Mouse (Mus musculus): ENCODE results near the gene Gpr132. TPM values are rescaled to one million over a fixed set of nuclear protein-coding genes. Genes with fewer than 3 reads are reported as not detected.

Gpr132 gene
- polyA plus RNA-seq, 1 experiment from 2014 or later = 0.38 TPM

DNA sequence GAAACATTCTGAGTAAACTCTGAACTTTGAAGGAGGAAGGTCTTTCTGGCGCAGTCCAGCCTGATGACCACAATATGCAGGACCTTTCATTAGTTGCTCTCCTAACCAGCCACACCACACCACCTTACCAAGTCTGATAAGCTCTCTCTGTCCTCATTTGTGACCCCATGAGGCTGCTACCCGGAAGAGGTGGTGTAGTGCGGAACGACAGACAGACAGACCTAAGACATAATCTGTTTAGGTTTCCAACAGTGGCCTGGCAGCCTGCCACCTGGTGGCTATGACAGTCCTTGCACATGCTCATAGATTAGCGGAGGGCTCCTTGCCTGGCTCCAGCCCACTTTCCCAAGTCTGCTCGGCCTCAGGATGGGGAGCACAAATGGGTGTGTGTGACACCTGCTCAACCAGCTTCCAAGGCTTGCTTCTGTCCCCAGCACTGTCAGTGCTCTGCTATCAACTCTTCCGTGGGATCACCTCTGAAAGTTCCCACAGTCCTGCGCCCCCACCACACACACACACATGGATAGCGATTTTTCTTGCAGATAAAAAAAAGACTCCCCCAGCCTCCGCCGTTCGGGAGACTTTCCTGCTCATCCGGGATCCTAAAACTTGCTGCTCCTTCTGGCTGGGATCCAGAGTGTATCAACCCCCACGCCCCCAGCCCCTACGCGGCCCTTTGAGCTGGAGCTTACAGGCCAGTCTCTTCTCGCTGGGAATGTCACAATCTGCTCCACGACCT lies 5.6 kb upstream of the Gpr132 start:
- H3K9me3 ChIP-seq (replicated peaks; ENCODE audit: control insufficient read depth, low read length) = no peaks in the 10 kb centered on the region
- H3K36me3 ChIP-seq (ENCODE audit: control insufficient read depth, insufficient read depth) = no peaks in the 10 kb centered on the region
- H3K27ac ChIP-seq (ENCODE audit: low read length) = no peak overlapping the region
- H3K4me1 ChIP-seq (ENCODE audit: control insufficient read depth, low read depth, low read length) = peaks cover 15% of the 10 kb centered on the region
- ATAC-seq (ENCODE audit: low read depth) = no peak
- H3K4me2 ChIP-seq (ENCODE audit: low read depth, low read length) = no peak overlapping the region
- WGBS (ENCODE audit: insufficient replicate concordance) = 20% methylated on average over 18 of the region's 18 CpGs
- H3K27me3 ChIP-seq (ENCODE audit: control insufficient read depth, insufficient read depth, low read depth, low read length) = peaks cover 54% of the 10 kb centered on the region
- no peak overlapping the region for H3K4me3 ChIP-seq (ENCODE audit: low read depth, low read length)
- H3K9ac ChIP-seq (ENCODE audit: low read depth, low read length) = no peak overlapping the region

DNA sequence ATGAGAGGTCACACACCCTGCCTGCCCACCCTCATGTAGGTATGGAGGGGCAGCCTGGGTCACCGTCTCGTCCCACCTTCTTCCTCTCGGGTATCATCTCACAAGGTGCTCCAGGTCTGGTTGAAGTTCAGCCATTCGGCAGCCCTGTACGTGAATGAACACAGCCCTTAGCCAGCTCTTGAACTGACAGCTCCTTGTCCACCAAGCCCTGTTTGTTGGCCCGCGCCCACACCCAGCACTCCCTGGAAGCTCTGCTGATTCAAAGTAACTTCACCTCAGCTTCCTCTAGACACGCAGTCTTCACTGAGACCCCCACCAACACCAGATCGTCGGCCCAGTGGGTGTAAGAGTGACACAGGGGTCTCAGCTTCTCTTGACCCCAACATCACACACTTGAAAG lies 5.0 kb upstream of the Gpr132 start:
- Histone ChIP-seq H3K4me1 (ENCODE audit: control insufficient read depth, low read depth, low read length) (peaks cover 15% of the 10 kb centered on the region), H3K27me3 (ENCODE audit: control insufficient read depth, insufficient read depth, low read depth, low read length) (peaks cover 48% of the 10 kb centered on the region)

DNA sequence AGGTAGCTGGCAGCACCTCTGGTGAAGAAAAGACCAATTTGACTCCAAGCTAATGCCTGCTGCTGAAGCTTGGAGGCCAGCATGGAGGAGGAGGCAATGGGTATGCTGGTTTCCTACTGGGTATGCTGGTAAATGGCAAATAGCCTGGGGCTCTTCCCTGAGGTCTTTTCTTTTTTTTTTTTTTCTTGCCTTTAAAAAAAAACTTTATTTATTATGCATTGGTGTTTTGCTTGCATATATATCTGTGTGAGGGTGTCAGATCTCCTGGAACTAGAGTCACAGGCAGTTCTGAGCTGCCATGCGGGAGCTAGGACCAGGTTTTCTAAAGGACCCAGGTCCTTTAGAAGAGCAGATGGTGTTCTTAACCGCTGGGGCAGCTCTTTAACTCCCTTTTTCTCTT lies 3.2 kb upstream of the Gpr132 start:
- Histone ChIP-seq H3K9me3 (replicated peaks; ENCODE audit: control insufficient read depth, low read length) (no peaks in the 10 kb centered on the region), H3K4me2 (ENCODE audit: low read depth, low read length) (no peak overlapping the region), H3K36me3 (ENCODE audit: control insufficient read depth, insufficient read depth) (no peaks in the 10 kb centered on the region), H3K27me3 (ENCODE audit: control insufficient read depth, insufficient read depth, low read depth, low read length) (peaks cover 31% of the 10 kb centered on the region), H3K4me3 (ENCODE audit: low read depth, low read length) (no peak overlapping the region), H3K9ac (ENCODE audit: low read depth, low read length) (no peak overlapping the region), H3K27ac (ENCODE audit: low read length) (no peak overlapping the region), H3K4me1 (ENCODE audit: control insufficient read depth, low read depth, low read length) (peaks cover 4% of the 10 kb centered on the region)
- no peak for ATAC-seq (ENCODE audit: low read depth)
- WGBS (ENCODE audit: insufficient replicate concordance) = 63% methylated on average over 2 of the region's 2 CpGs

More for the DNA sequence above, 5.0 kb upstream of the Gpr132 start:
- Histone ChIP-seq H3K4me3 (ENCODE audit: low read depth, low read length) (no peak overlapping the region), H3K36me3 (ENCODE audit: control insufficient read depth, insufficient read depth) (no peaks in the 10 kb centered on the region), H3K4me2 (ENCODE audit: low read depth, low read length) (no peak overlapping the region), H3K9ac (ENCODE audit: low read depth, low read length) (no peak overlapping the region), H3K9me3 (replicated peaks; ENCODE audit: control insufficient read depth, low read length) (no peaks in the 10 kb centered on the region), H3K27ac (ENCODE audit: low read length) (no peak overlapping the region)
- 62% methylated on average over 10 of the region's 10 CpGs for WGBS (ENCODE audit: insufficient replicate concordance)
- no peak for ATAC-seq (ENCODE audit: low read depth)

DNA sequence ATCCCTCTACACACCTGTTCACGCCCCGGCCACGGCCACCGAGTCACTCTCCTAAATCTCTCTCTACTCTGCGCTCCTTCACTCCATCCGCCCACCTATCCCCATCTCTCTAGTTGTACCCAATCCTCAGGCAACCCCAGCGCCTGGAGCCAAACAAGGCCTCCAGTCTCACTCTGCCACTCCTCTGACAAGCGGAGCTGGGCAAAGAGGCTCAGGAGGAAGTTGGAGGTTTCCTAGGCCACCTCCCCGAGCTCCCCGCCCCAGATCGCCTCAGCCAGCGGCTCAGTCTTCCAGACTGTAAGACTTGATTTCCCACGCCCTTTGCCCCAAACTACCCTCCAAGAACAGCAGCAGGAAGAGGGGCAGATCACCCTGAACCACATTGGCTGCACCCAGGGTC lies 2.7 kb upstream of the Gpr132 start:
- no peak overlapping the region for H3K4me3 ChIP-seq (ENCODE audit: low read depth, low read length)
- H3K36me3 ChIP-seq (ENCODE audit: control insufficient read depth, insufficient read depth) = no peaks in the 10 kb centered on the region
- no peak for ATAC-seq (ENCODE audit: low read depth)
- no peaks in the 10 kb centered on the region; the same call in 1 of the 2 replicates for H3K4me1 ChIP-seq (ENCODE audit: control insufficient read depth, low read depth, low read length)
- peaks cover 26% of the 10 kb centered on the region for H3K27me3 ChIP-seq (ENCODE audit: control insufficient read depth, insufficient read depth, low read depth, low read length)
- H3K4me2 ChIP-seq (ENCODE audit: low read depth, low read length) = no peak overlapping the region
- WGBS (ENCODE audit: insufficient replicate concordance) = 26% methylated on average over 13 of the region's 13 CpGs
- no peak overlapping the region for H3K27ac ChIP-seq (ENCODE audit: low read length)
- H3K9ac ChIP-seq (ENCODE audit: low read depth, low read length) = no peak overlapping the region
- no peaks in the 10 kb centered on the region for H3K9me3 ChIP-seq (replicated peaks; ENCODE audit: control insufficient read depth, low read length)

DNA sequence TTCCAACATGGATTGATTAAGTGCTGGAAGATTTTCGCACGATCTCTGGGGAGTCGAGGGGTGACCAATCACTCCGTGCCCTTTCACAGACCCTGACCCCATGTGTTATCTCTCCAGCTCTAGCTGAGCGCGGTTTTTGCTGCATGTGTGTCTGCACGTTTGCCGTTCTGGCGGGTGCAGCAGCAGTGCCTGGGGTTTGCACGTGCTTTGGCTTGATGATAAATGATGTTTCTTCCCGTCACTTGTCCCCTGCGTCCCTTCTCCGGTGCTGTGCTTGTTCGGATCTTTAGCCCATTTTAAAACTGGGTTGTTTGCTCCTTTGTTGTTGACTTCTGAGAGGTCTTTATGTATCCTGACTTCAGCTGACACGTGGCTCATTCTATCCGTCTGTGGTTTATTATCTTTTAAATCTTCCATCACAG lies 1.8 kb upstream of the Gpr132 start:
- H3K27ac ChIP-seq (ENCODE audit: low read length) = no peak overlapping the region
- peaks cover 16% of the 10 kb centered on the region for H3K27me3 ChIP-seq (ENCODE audit: control insufficient read depth, insufficient read depth, low read depth, low read length)
- H3K9me3 ChIP-seq (replicated peaks; ENCODE audit: control insufficient read depth, low read length) = no peaks in the 10 kb centered on the region
- H3K4me3 ChIP-seq (ENCODE audit: low read depth, low read length) = no peak overlapping the region
- 5% methylated on average over 16 of the region's 16 CpGs for WGBS (ENCODE audit: insufficient replicate concordance)
- H3K36me3 ChIP-seq (ENCODE audit: control insufficient read depth, insufficient read depth) = no peaks in the 10 kb centered on the region
- no peak overlapping the region for H3K9ac ChIP-seq (ENCODE audit: low read depth, low read length)
- H3K4me1 ChIP-seq (ENCODE audit: control insufficient read depth, low read depth, low read length) = no peaks in the 10 kb centered on the region; the same call in 1 of the 2 replicates
- ATAC-seq (ENCODE audit: low read depth) = no peak
- H3K4me2 ChIP-seq (ENCODE audit: low read depth, low read length) = no peak overlapping the region

DNA sequence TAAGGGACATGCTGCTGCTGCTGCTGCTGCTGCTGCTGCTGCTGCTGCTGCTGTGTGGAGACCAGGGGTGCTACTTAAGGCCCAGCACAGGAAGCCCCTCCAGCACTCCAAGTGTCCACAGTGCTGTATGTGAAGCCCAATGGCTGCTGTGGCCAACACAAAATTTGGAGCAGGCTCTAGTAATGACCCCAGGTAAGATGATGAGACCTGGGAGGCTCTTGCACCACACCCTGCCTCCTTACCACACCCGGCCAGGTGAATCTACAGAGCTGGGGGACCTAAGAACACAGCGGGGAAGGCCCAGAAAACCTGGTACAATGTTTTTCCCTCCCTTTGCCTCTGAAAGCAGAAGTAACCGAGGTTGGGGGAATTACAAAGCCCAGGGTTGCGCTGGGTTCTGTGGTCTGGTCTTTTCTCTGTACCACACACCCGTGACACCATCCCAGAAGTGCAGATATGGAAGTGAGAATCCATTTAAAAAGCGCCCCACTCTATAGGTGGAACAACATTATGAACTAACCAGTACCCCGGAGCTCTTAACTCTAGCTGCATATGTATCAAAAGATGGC lies 838 bp downstream of the Gpr132 start:
- 39% methylated on average over 7 of the region's 7 CpGs for WGBS (ENCODE audit: insufficient replicate concordance)
- no peak for ATAC-seq (ENCODE audit: low read depth)
- no peak overlapping the region for H3K9ac ChIP-seq (ENCODE audit: low read depth, low read length)
- no peaks in the 10 kb centered on the region for H3K4me1 ChIP-seq (ENCODE audit: control insufficient read depth, low read depth, low read length)
- no peaks in the 10 kb centered on the region for H3K9me3 ChIP-seq (replicated peaks; ENCODE audit: control insufficient read depth, low read length)
- no peaks in the 10 kb centered on the region for H3K36me3 ChIP-seq (ENCODE audit: control insufficient read depth, insufficient read depth)
- no peak overlapping the region for H3K4me2 ChIP-seq (ENCODE audit: low read depth, low read length)
- no peak overlapping the region for H3K4me3 ChIP-seq (ENCODE audit: low read depth, low read length)
- H3K27me3 ChIP-seq (ENCODE audit: control insufficient read depth, insufficient read depth, low read depth, low read length) = peaks cover 4% of the 10 kb centered on the region; the same call in 1 of the 2 replicates
- H3K27ac ChIP-seq (ENCODE audit: low read length) = no peak overlapping the region

DNA sequence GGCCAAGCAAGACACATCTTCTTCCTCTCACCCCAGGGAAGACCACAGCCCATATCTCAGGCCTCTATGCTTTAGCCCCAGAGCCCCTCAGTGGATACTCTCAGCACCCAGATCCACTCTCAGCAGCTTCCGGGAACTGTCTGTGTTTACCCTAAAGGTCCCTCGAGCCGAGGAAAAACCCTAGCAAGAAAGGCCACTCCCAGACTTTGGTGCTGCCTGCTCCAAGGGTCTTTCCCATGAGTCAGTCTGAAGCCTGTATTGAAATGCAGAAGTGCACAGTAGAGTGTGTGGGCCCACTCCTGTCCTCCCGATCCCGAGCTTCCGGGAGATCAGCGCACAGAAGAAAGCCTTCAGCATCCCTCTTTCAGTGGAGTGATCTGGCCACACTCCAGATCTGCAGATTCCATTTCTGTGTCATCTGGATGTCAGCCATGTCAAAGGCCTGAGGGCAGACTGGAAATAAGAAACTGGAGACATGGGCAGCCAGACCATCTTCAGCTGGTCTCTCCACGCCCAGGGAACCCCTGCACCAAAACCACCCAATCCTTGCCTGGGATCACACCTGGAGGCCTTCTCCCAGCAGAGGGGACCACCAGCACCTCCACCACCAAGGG lies 1.5 kb downstream of the Gpr132 start:
- no peaks in the 10 kb centered on the region for H3K36me3 ChIP-seq (ENCODE audit: control insufficient read depth, insufficient read depth)
- peaks cover 4% of the 10 kb centered on the region; the same call in 1 of the 2 replicates for H3K27me3 ChIP-seq (ENCODE audit: control insufficient read depth, insufficient read depth, low read depth, low read length)
- no peaks in the 10 kb centered on the region for H3K4me1 ChIP-seq (ENCODE audit: control insufficient read depth, low read depth, low read length)
- 74% methylated on average over 8 of the region's 8 CpGs for WGBS (ENCODE audit: insufficient replicate concordance)
- H3K27ac ChIP-seq (ENCODE audit: low read length) = no peak overlapping the region
- no peak overlapping the region for H3K9ac ChIP-seq (ENCODE audit: low read depth, low read length)
- no peak overlapping the region for H3K4me3 ChIP-seq (ENCODE audit: low read depth, low read length)
- ATAC-seq (ENCODE audit: low read depth) = no peak
- H3K9me3 ChIP-seq (replicated peaks; ENCODE audit: control insufficient read depth, low read length) = no peaks in the 10 kb centered on the region
- H3K4me2 ChIP-seq (ENCODE audit: low read depth, low read length) = no peak overlapping the region

DNA sequence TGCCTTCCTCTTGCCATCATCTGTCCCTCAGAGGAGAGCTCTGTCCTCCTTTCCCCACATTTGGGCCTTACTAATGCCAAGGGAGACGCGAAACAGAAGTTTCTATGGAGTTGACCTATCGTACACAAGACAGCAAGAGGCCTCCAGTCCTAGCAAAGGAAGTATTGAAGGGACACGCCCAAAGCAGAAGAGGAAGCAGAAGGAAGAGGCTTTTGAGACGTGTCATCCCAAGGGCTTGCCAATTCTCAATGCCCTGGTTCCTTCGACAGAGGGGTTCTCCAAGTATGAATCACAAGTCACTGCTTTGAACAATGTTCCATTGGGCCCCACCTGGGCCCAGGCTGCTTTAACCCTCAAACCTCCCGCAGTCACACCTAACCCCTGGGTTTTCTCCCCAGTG lies 3.2 kb downstream of the Gpr132 start:
- Histone ChIP-seq H3K4me3 (ENCODE audit: low read depth, low read length) (no peak overlapping the region), H3K9me3 (replicated peaks; ENCODE audit: control insufficient read depth, low read length) (no peaks in the 10 kb centered on the region), H3K36me3 (ENCODE audit: control insufficient read depth, insufficient read depth) (no peaks in the 10 kb centered on the region), H3K27me3 (ENCODE audit: control insufficient read depth, insufficient read depth, low read depth, low read length) (no peaks in the 10 kb centered on the region), H3K9ac (ENCODE audit: low read depth, low read length) (no peak overlapping the region), H3K4me1 (ENCODE audit: control insufficient read depth, low read depth, low read length) (no peaks in the 10 kb centered on the region; the same call in 1 of the 2 replicates), H3K27ac (ENCODE audit: low read length) (no peak overlapping the region), H3K4me2 (ENCODE audit: low read depth, low read length) (no peak overlapping the region)
- 33% methylated on average over 7 of the region's 7 CpGs for WGBS (ENCODE audit: insufficient replicate concordance)
- no peak for ATAC-seq (ENCODE audit: low read depth)

DNA sequence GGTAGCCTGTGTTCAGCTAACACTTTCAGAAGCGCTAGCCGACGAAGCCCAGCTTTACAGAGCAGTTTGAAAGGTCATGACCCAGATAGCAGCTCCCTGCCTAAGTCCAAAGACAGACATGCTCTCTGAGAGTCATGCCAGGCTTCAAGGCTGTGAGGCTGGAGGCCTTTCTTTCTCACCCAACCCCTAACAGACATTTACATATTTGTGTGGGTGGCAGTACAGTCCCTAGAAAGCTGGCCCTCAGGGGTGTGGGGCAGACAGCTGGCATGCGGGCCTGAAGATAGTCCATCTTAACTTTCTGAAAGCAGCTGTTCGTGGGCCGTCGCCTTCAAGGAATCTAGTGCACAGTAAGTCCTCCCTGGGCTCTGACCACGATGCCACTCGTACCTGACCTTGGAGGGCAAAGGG lies 6.1 kb downstream of the Gpr132 start:
- Histone ChIP-seq H3K27ac (ENCODE audit: low read length) (no peak overlapping the region), H3K9me3 (replicated peaks; ENCODE audit: control insufficient read depth, low read length) (no peaks in the 10 kb centered on the region), H3K4me1 (ENCODE audit: control insufficient read depth, low read depth, low read length) (no peaks in the 10 kb centered on the region; the same call in 1 of the 2 replicates), H3K9ac (ENCODE audit: low read depth, low read length) (no peak overlapping the region), H3K36me3 (ENCODE audit: control insufficient read depth, insufficient read depth) (no peaks in the 10 kb centered on the region), H3K4me3 (ENCODE audit: low read depth, low read length) (no peak overlapping the region), H3K27me3 (ENCODE audit: control insufficient read depth, insufficient read depth, low read depth, low read length) (no peaks in the 10 kb centered on the region), H3K4me2 (ENCODE audit: low read depth, low read length) (no peak overlapping the region)
- 56% methylated on average over 9 of the region's 9 CpGs for WGBS (ENCODE audit: insufficient replicate concordance)
- ATAC-seq (ENCODE audit: low read depth) = no peak

All from liver, embryonic 16.5 days (tissue).